Mouse (Mus musculus): Measurements from ENCODE around the gene Acp5. TPM values are rescaled to one million over a fixed set of nuclear protein-coding genes. Genes with fewer than 3 reads are reported as not detected.

Acp5 gene
- polyA plus RNA-seq, 1 experiment from 2014 or later, result 42.9 TPM

DNA sequence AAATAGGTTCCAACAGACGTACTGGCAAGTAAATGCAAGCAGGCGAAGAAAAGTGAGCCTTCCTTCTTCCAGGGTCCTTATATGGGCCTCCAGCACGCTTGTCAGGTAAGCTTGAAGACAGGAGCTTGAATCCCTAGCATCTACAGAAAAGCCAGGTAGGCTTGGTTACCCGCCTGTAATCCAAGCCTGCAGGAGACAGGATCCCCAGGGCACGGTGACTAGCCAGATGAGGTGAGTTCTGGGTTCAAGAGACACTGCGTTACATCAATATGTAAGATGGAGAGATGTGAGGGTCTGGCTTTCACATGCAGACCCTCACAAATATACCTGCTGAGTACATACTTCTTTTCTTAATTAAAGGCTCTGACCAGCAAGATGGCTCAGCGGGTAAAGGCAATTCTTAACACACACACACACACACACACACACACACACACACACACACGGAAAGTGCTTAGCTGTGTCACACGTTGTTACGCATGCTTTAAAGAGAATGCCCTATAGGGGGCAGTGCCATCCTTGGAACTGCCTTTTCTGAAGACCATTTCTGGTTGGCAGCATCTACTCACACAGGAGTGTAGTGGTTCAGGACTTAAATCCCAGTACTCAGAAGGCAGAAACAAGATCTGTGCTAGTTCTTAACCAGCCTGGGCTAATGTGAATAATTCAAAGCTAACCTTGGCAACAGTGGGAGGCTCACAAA lies 17.6 kb downstream of the Acp5 start:
- peak; percentile 10; the same call in 1 of the 2 replicates for ATAC-seq (ENCODE audit: low FRiP score, low TSS enrichment)
- Histone ChIP-seq H3K4me2 (replicated peaks; ENCODE audit: low read depth) (peak overlapping the region; percentile 86), H3K9me3 (ENCODE audit: control insufficient read depth, low read length) (no peaks in the 10 kb centered on the region), H3K27ac (replicated peaks) (no peak overlapping the region; the same call in 1 of the 2 replicates), H3K9ac (ENCODE audit: low read length) (no peak overlapping the region), H3K4me3 (ENCODE audit: low read depth, low read length) (peak overlapping the region; percentile 84; the same call in 1 of the 2 replicates), H3K36me3 (ENCODE audit: control insufficient read depth, insufficient read depth, low read length) (peaks cover 4% of the 10 kb centered on the region; the same call in 1 of the 2 replicates), H3K27me3 (ENCODE audit: control insufficient read depth, insufficient read depth, low read length) (no peaks in the 10 kb centered on the region), H3K4me1 (replicated peaks; ENCODE audit: control insufficient read depth, insufficient read depth) (no peaks in the 10 kb centered on the region)
- TF ChIP-seq EP300 (optimal IDR thresholded peaks at IDR 0.05), result no peak
- peak; percentile 86 for TF ChIP-seq CTCF (IDR thresholded peaks at IDR 0.05; ENCODE audit: low read depth)
- DNase-seq (ENCODE audit: low spot score), result peak; percentile 70
- 44% methylated on average over 10 of the region's 10 CpGs for WGBS

DNA sequence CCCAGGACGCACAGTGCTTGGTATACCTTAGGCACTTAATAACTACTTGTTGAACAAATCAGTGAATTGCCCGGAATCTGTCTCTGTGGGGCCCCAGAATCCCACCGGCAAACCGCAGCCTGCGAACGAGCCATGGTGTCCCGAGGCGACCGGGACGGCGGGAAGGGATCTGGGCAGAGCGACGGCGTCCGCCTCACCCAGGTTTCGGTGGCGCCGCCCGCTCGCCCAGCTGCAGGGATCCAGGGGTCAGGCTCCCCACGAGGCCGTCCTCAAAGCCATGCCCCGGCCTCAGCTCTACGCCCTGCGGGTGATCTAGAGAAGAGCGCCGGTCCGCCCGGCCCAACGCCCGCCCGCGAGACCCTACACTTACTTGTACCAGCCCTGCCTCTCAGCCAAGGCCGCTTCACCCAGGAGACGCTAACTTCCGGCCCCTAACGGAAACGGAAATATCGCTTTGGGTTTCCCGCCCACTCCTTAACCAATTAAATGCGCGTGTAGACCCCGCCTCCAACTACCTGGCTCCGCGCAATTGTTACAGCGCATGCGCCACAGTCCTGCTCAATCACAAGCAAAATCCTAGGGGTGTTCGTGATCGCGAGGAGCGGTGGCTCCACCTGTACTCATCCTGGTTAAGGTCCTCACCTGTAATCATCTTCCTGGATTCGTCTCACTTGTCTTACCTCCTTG lies 18.6 kb downstream of the Acp5 start, which contains the start of gene Elof1:
Gene Elof1, minus strand, starts transcription at position 433 of the 687 bp plus-strand sequence.
- under 1% methylated on average over 51 of the region's 52 CpGs for WGBS
- TF ChIP-seq EP300 (optimal IDR thresholded peaks at IDR 0.05) (no peak), CTCF (IDR thresholded peaks at IDR 0.05; ENCODE audit: low read depth) (peak; percentile 1; the same call in 1 of the 2 replicates)
- peak; percentile 94 for DNase-seq (ENCODE audit: low spot score)
- peak within 1 kb of the TSS; percentile 86 for H3K4me2 ChIP-seq (replicated peaks; ENCODE audit: low read depth)
- peak within 1 kb of the TSS; percentile 80 for H3K27ac ChIP-seq (replicated peaks)
- H3K9me3 ChIP-seq (ENCODE audit: control insufficient read depth, low read length), result no peaks in the 10 kb centered on the region
- H3K4me1 ChIP-seq (replicated peaks; ENCODE audit: control insufficient read depth, insufficient read depth), result no peaks in the 10 kb centered on the region
- H3K4me3 ChIP-seq (ENCODE audit: low read depth, low read length), result peak within 1 kb of the TSS; percentile 84
- H3K36me3 ChIP-seq (ENCODE audit: control insufficient read depth, insufficient read depth, low read length), result peaks cover 5% of the 10 kb centered on the region; the same call in 1 of the 2 replicates
- peak; percentile 92 for ATAC-seq (ENCODE audit: low FRiP score, low TSS enrichment)
- peak within 1 kb of the TSS; percentile 88 for H3K9ac ChIP-seq (ENCODE audit: low read length)
- no peaks in the 10 kb centered on the region for H3K27me3 ChIP-seq (ENCODE audit: control insufficient read depth, insufficient read depth, low read length)

DNA sequence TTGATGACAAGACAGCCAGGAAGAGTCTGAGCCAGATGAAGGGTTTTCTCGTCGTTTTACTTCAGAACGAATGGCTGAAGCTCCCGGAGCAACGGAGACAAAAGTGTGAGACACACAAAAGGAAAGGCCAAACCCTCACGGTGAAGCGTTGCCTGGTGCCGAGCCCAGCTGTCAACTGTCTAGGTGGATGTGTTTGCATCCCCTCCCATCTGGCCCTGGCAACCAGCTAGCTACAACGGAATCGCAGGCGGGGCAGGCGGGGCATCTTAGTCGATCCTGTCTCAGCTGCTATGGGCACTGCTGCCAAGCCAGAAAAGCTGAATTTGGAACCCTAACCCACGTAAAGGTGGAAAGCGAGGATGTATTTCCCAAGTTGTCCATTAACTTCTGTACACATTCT lies 19.4 kb downstream of the Acp5 start:
- 10% methylated on average over 15 of the region's 15 CpGs for WGBS
- Histone ChIP-seq H3K4me1 (replicated peaks; ENCODE audit: control insufficient read depth, insufficient read depth) (no peaks in the 10 kb centered on the region), H3K27ac (replicated peaks) (0 out of 2 replicates have a peak overlapping the region, but pooled peaks have one; percentile 80), H3K27me3 (ENCODE audit: control insufficient read depth, insufficient read depth, low read length) (no peaks in the 10 kb centered on the region), H3K4me3 (ENCODE audit: low read depth, low read length) (peak overlapping the region; percentile 84), H3K9me3 (ENCODE audit: control insufficient read depth, low read length) (no peaks in the 10 kb centered on the region), H3K9ac (ENCODE audit: low read length) (peak overlapping the region; percentile 88), H3K36me3 (ENCODE audit: control insufficient read depth, insufficient read depth, low read length) (peaks cover 6% of the 10 kb centered on the region; the same call in 1 of the 2 replicates), H3K4me2 (replicated peaks; ENCODE audit: low read depth) (peak overlapping the region; percentile 86)
- DNase-seq (ENCODE audit: low spot score) (peak; percentile 51), ATAC-seq (ENCODE audit: low FRiP score, low TSS enrichment) (no peak)
- TF ChIP-seq CTCF (IDR thresholded peaks at IDR 0.05; ENCODE audit: low read depth) (no peak), EP300 (optimal IDR thresholded peaks at IDR 0.05) (no peak)

DNA sequence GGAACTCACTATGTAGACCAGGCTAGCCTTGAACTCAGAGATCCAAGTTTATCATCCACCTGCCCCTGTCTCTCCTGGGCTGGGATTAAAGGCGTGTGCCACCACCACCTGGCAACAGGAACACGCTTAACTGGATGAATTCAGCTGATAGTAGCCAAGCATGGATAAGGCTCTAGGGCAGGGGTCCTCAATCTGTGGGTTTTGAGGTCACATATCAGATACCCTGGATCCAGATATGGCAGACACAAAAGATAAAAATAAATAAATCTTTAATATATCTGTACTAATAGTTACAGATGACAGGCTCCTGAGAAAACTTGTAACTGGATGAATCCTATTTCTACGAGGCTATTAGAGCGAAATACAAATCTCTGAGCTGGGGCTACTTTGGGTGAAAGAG lies 19.9 kb downstream of the Acp5 start:
- H3K4me1 ChIP-seq (replicated peaks; ENCODE audit: control insufficient read depth, insufficient read depth), result no peaks in the 10 kb centered on the region
- TF ChIP-seq EP300 (optimal IDR thresholded peaks at IDR 0.05) (no peak), CTCF (IDR thresholded peaks at IDR 0.05; ENCODE audit: low read depth) (no peak)
- no peaks in the 10 kb centered on the region for H3K27me3 ChIP-seq (ENCODE audit: control insufficient read depth, insufficient read depth, low read length)
- peak overlapping the region; percentile 86; the same call in 1 of the 2 replicates for H3K4me2 ChIP-seq (replicated peaks; ENCODE audit: low read depth)
- DNase-seq (ENCODE audit: low spot score) (no peak), ATAC-seq (ENCODE audit: low FRiP score, low TSS enrichment) (no peak)
- H3K4me3 ChIP-seq (ENCODE audit: low read depth, low read length), result peak overlapping the region; percentile 84; the same call in 1 of the 2 replicates
- H3K9me3 ChIP-seq (ENCODE audit: control insufficient read depth, low read length), result no peaks in the 10 kb centered on the region
- no peak overlapping the region for H3K27ac ChIP-seq (replicated peaks)
- H3K9ac ChIP-seq (ENCODE audit: low read length), result peak overlapping the region; percentile 88; the same call in 1 of the 2 replicates
- WGBS, result 79% methylated on average over 4 of the region's 4 CpGs
- peaks cover 9% of the 10 kb centered on the region; the same call in 1 of the 2 replicates for H3K36me3 ChIP-seq (ENCODE audit: control insufficient read depth, insufficient read depth, low read length)

DNA sequence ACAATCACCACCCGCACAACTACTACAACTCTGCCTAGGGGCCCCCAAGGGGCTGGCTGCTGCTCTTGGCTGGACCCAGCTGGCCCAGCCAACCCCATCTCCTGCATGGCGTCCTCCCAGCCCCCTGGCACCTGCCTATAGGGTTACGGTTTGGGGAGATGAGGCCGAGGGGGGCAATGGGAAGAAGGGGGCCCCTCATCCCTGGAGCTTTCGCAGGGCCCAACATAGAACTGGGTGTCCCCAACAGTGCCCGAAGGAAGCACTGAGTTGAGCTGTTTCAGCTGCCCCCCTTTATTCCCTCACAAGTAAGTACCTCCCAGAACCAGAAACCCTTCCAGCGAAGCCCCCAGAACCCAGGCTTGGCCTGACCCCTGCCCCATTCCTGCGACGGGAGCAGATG lies 27.3 kb downstream of the Acp5 start:
- ATAC-seq (ENCODE audit: low FRiP score, low TSS enrichment) (no peak), DNase-seq (ENCODE audit: low spot score) (no peak)
- no peaks in the 10 kb centered on the region for H3K27me3 ChIP-seq (ENCODE audit: control insufficient read depth, insufficient read depth, low read length)
- H3K27ac ChIP-seq (replicated peaks), result no peak overlapping the region
- no peak overlapping the region for H3K9ac ChIP-seq (ENCODE audit: low read length)
- H3K4me3 ChIP-seq (ENCODE audit: low read depth, low read length), result no peak overlapping the region
- peaks cover 10% of the 10 kb centered on the region; the same call in 1 of the 2 replicates for H3K36me3 ChIP-seq (ENCODE audit: control insufficient read depth, insufficient read depth, low read length)
- no peak overlapping the region for H3K4me2 ChIP-seq (replicated peaks; ENCODE audit: low read depth)
- no peaks in the 10 kb centered on the region for H3K4me1 ChIP-seq (replicated peaks; ENCODE audit: control insufficient read depth, insufficient read depth)
- no peaks in the 10 kb centered on the region for H3K9me3 ChIP-seq (ENCODE audit: control insufficient read depth, low read length)
- 85% methylated on average over 9 of the region's 9 CpGs for WGBS
- no peak for TF ChIP-seq EP300 (optimal IDR thresholded peaks at IDR 0.05)

All from stomach, postnatal 0 days (tissue).